Mouse (Mus musculus): Measurements from ENCODE around the gene Cast. TPM values are rescaled to one million over a fixed set of nuclear protein-coding genes. Genes with fewer than 3 reads are reported as not detected.
A peak's percentile ranks its signal among the peaks of the same experiment; 100 is the strongest.

Cast gene
- 6.1 and 6.5 TPM in 2 replicates for polyA plus RNA-seq (2012; rRNA removed)

DNA sequence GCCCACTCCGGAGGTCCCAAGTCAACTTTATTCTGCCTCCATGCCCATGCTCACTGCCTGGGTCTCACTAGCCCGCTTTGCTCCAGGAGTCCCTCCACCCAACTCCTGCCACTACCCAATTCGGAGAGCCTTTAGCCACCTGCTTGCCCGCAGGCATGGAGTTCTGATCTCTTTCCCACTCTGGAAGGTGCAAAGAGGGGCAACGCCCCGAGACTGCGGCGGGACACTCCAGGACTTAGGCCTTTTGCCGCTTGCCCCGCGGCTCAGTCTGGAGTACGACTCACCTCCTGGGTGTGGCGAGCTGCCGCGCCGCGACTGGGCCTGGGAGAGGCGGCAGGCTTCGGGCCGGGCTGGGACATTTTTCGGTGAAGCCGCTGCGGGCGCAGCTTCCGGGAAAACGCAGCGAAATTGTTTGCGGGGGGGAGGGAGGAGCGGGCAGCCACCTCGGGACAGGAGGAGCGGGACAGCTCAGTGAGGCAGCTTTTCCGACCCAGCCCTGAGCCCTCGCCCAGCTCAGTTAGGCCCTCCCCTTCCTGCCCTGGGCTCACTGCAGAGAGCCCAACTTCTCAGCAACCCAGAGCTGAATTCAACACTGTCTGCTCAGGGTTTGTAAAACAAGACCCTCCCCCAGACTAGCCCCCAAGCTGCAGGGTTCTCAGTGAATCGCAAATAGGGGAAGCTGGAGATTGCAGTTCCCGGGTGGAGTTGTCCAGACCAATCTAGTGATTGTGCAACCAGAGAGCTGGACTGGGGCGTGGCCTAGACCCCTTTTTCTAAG, at the start of gene Cast:
Cast (minus strand) TSS at position 659 of the 778 bp plus-strand sequence.
- no peak within 1 kb of the TSS for H3K27ac ChIP-seq (ENCODE audit: insufficient read depth, low read length)

GRCm38 (mm10) chr13:74854338-74855047, 45.9 kb upstream of the Cast start:
- Histone ChIP-seq H3K4me1 (ENCODE audit: control insufficient read depth, insufficient read depth, low read length) (no peaks in the 10 kb centered on the region), H3K27ac (ENCODE audit: insufficient read depth, low read length) (no peak overlapping the region), H3K4me3 (ENCODE audit: insufficient read depth, low read length) (no peak overlapping the region)
- TF ChIP-seq POLR2A (IDR thresholded peaks at IDR 0.05; ENCODE audit: extremely low read depth, insufficient read depth, low read length) (no peak), CTCF (IDR thresholded peaks at IDR 0.05; ENCODE audit: extremely low read depth, insufficient read depth, low read length) (peak; percentile 52)

More for the DNA sequence above, at the start of gene Cast:
- Histone ChIP-seq H3K4me1 (ENCODE audit: control insufficient read depth, insufficient read depth, low read length) (no peaks in the 10 kb centered on the region), H3K4me3 (ENCODE audit: insufficient read depth, low read length) (peak within 1 kb of the TSS; percentile 44)
- TF ChIP-seq CTCF (IDR thresholded peaks at IDR 0.05; ENCODE audit: extremely low read depth, insufficient read depth, low read length), result no peak
- TF ChIP-seq POLR2A (IDR thresholded peaks at IDR 0.05; ENCODE audit: extremely low read depth, insufficient read depth, low read length), result no peak

- TF ChIP-seq POLR2A (IDR thresholded peaks at IDR 0.05; ENCODE audit: extremely low read depth, insufficient read depth, low read length) (no peak), CTCF (IDR thresholded peaks at IDR 0.05; ENCODE audit: extremely low read depth, insufficient read depth, low read length) (no peak)
- Histone ChIP-seq H3K27ac (ENCODE audit: insufficient read depth, low read length) (no peak overlapping the region), H3K4me3 (ENCODE audit: insufficient read depth, low read length) (no peak overlapping the region), H3K4me1 (ENCODE audit: control insufficient read depth, insufficient read depth, low read length) (no peaks in the 10 kb centered on the region)
These were observed 42.2 kb upstream of the Cast start for GRCm38 (mm10) chr13:74850823-74851222.

GRCm38 (mm10) chr13:74845886-74846285, 37.3 kb upstream of the Cast start:
- no peak for TF ChIP-seq POLR2A (IDR thresholded peaks at IDR 0.05; ENCODE audit: extremely low read depth, insufficient read depth, low read length)
- no peak for TF ChIP-seq CTCF (IDR thresholded peaks at IDR 0.05; ENCODE audit: extremely low read depth, insufficient read depth, low read length)
- Histone ChIP-seq H3K27ac (ENCODE audit: insufficient read depth, low read length) (no peak overlapping the region), H3K4me3 (ENCODE audit: insufficient read depth, low read length) (no peak overlapping the region), H3K4me1 (ENCODE audit: control insufficient read depth, insufficient read depth, low read length) (no peaks in the 10 kb centered on the region)

DNA sequence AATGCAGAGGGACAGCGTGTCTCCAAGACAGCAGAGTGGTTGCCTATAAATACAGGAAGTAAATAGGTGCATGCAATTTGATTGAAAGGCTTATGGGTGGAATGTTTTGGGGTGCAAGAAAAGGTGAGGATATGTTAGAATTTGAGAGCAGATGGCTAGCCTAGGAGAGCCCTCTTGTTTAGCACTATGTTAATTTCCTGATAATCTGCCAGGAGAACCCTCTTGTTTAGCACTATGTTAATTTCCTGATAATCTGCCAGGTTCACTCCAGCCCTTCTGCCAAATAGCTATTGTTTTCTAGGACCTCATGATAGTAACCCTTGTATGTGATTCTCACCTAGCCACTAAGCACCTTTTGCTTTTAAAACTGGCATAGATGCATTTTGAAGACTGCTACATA, 25.9 kb upstream of the Cast start:
- H3K27ac ChIP-seq (ENCODE audit: insufficient read depth, low read length), result no peak overlapping the region
- no peaks in the 10 kb centered on the region for H3K4me1 ChIP-seq (ENCODE audit: control insufficient read depth, insufficient read depth, low read length)
- H3K4me3 ChIP-seq (ENCODE audit: insufficient read depth, low read length), result no peak overlapping the region
- TF ChIP-seq POLR2A (IDR thresholded peaks at IDR 0.05; ENCODE audit: extremely low read depth, insufficient read depth, low read length) (no peak), CTCF (IDR thresholded peaks at IDR 0.05; ENCODE audit: extremely low read depth, insufficient read depth, low read length) (no peak)

DNA sequence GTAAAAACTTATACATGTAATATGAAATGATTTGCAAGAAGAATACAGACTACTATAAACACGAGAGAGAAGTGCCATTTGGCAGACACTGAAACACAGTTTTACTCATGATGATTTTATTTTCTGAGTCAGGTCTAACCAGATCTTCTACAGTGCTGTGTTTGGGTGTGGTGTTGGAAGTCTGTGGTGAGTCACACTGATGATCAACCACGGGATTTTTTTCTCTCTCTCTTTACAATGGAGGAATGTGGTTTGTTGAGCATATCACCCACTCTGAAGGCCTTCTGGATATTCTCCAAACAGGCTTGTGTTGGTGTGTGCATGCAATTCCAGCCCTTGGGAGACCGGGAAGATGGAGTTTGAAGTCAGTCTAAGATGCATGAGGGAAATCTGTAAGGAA, 13.5 kb upstream of the Cast start:
- Histone ChIP-seq H3K4me1 (ENCODE audit: control insufficient read depth, insufficient read depth, low read length) (no peaks in the 10 kb centered on the region), H3K4me3 (ENCODE audit: insufficient read depth, low read length) (no peak overlapping the region), H3K27ac (ENCODE audit: insufficient read depth, low read length) (no peak overlapping the region)
- no peak for TF ChIP-seq CTCF (IDR thresholded peaks at IDR 0.05; ENCODE audit: extremely low read depth, insufficient read depth, low read length)

- TF ChIP-seq CTCF (IDR thresholded peaks at IDR 0.05; ENCODE audit: extremely low read depth, insufficient read depth, low read length), result no peak
- no peak for TF ChIP-seq POLR2A (IDR thresholded peaks at IDR 0.05; ENCODE audit: extremely low read depth, insufficient read depth, low read length)
- no peak overlapping the region for H3K4me3 ChIP-seq (ENCODE audit: insufficient read depth, low read length)
These were observed 7.1 kb upstream of the Cast start for GRCm38 (mm10) chr13:74815753-74816152.

DNA sequence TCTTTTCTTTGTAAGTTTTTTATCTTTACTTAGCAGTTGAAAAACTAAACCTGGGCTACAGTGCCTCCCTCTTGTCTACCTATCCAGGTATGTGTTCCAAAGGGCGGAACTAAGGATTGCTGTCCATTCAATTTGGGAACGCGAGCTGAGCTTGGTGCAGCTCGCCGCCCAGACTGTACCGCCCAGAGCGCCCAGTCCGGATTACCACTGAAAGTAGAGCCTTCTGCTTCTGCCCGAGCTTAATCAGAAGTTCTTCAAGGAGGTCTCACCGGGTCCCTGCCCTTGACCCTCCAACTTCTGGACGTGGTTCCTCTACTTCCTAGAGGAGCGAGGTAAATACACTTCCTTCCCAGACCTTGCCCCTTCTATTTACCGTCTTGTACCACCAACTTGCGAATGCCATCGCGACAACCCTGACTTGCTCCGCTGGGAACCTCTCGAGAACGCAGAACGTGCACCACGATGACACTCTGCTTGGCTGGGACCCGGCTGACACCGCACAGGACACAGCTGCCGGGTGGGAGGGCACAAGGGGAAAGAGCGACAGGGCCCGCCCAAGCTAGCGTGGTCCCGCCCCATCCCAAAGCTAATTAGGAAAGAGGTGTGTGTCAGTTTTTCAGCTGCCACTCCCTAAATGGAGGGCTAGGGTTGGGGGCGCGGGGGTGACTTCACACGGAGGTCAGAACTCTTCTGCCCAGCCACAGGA, 1.0 kb downstream of the Cast start:
- Histone ChIP-seq H3K4me3 (ENCODE audit: insufficient read depth, low read length) (peak overlapping the region; percentile 44), H3K4me1 (ENCODE audit: control insufficient read depth, insufficient read depth, low read length) (no peaks in the 10 kb centered on the region), H3K27ac (ENCODE audit: insufficient read depth, low read length) (no peak overlapping the region)
- TF ChIP-seq CTCF (IDR thresholded peaks at IDR 0.05; ENCODE audit: extremely low read depth, insufficient read depth, low read length) (no peak), POLR2A (IDR thresholded peaks at IDR 0.05; ENCODE audit: extremely low read depth, insufficient read depth, low read length) (no peak)

More at GRCm38 (mm10) chr13:74815753-74816152, 7.1 kb upstream of the Cast start:
- H3K27ac ChIP-seq (ENCODE audit: insufficient read depth, low read length), result no peak overlapping the region
- no peaks in the 10 kb centered on the region for H3K4me1 ChIP-seq (ENCODE audit: control insufficient read depth, insufficient read depth, low read length)

DNA sequence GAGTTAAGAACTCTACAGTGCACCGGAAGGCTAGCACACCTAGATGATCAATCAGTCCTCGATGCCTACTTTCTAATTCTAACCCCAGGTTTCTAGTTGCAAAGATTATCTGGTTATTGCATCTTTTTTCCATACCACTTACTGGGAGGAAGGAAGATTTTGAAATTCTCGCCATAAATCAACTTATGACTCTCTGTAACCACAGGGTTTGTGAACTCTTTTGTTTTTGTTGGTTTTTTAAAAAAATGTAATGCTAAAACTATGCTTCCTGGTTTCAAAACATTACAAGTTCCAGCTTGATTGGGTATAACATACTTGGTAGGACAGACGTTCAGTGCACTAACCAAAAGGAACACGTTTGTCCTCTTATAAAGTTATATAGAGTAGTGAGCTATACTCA, 1.7 kb downstream of the Cast start:
- no peak overlapping the region for H3K27ac ChIP-seq (ENCODE audit: insufficient read depth, low read length)
- no peak overlapping the region for H3K4me3 ChIP-seq (ENCODE audit: insufficient read depth, low read length)
- TF ChIP-seq POLR2A (IDR thresholded peaks at IDR 0.05; ENCODE audit: extremely low read depth, insufficient read depth, low read length) (no peak), CTCF (IDR thresholded peaks at IDR 0.05; ENCODE audit: extremely low read depth, insufficient read depth, low read length) (no peak)
- no peaks in the 10 kb centered on the region for H3K4me1 ChIP-seq (ENCODE audit: control insufficient read depth, insufficient read depth, low read length)
